Mouse (Mus musculus): ENCODE measurements around the gene Slc25a13. TPM values are rescaled to one million over a fixed set of nuclear protein-coding genes. Genes with fewer than 3 reads are reported as not detected.
"Not testable (repeated sequence)": the region's sequence is repeated elsewhere in the genome, so short reads cannot be mapped to it uniquely, and the experiment has no call there.

Slc25a13 gene
- polyA plus RNA-seq, 1 experiment = 0.16 TPM

DNA sequence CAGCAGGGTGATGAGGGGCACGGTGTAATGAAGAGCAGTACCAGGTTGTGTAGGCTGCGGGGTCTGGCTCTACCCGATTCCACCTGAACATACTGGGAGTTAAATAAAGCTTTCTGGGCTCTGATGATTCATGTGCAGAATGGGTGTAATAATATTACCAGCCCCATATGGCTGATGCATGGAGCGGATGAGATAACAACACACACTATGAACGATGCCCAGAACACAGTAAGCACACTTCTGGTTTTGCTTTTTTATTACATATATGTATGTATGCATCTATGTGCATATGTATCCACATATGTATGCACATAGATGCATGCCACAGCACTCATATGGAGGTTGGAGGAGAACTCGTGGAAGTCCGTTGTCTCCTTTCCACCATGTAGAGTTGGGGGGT lies 34.8 kb downstream of the Slc25a13 start:
- TF ChIP-seq GATA1 (IDR thresholded peaks at IDR 0.05; ENCODE audit: low read length) (no peak), TAL1 (IDR thresholded peaks at IDR 0.05; ENCODE audit: low read length) (no peak)
- peaks cover 22% of the 10 kb centered on the region; the same call in 1 of the 2 replicates for H3K36me3 ChIP-seq (ENCODE audit: control insufficient read depth)

DNA sequence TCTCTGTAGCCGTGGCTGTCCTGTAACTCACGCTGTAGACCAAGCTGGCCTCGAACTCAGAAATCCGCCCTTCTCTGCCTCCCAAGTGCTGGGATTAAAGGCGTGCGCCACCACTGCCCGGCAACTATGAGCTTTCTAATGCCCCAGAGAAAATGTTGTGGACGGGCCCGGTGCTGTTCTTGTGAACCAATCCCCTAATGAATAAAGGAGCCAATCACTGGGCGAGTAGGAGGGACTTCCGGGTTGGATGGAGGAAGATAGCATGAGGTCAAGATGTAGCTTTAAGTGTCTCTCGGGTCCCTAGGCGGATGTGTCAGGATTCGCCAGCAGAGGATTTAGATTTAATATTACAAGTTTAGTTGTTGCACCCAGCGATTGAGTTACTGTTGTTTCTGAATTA lies 38.6 kb downstream of the Slc25a13 start:
- H3K27me3 ChIP-seq (ENCODE audit: control insufficient read depth); H3K4me3 ChIP-seq (replicated peaks); H3K9me3 ChIP-seq (ENCODE audit: control insufficient read depth, low read length); H3K4me1 ChIP-seq (ENCODE audit: control insufficient read depth): not testable (repeated sequence)
- peaks cover 17% of the 10 kb centered on the region; the same call in 1 of the 2 replicates for H3K36me3 ChIP-seq (ENCODE audit: control insufficient read depth)

More for the DNA sequence above, 34.8 kb downstream of the Slc25a13 start:
- Histone ChIP-seq H3K4me3 (replicated peaks) (no peak overlapping the region), H3K4me1 (ENCODE audit: control insufficient read depth) (no peaks in the 10 kb centered on the region), H3K9me3 (ENCODE audit: control insufficient read depth, low read length) (no peaks in the 10 kb centered on the region), H3K27me3 (ENCODE audit: control insufficient read depth) (no peaks in the 10 kb centered on the region)

DNA sequence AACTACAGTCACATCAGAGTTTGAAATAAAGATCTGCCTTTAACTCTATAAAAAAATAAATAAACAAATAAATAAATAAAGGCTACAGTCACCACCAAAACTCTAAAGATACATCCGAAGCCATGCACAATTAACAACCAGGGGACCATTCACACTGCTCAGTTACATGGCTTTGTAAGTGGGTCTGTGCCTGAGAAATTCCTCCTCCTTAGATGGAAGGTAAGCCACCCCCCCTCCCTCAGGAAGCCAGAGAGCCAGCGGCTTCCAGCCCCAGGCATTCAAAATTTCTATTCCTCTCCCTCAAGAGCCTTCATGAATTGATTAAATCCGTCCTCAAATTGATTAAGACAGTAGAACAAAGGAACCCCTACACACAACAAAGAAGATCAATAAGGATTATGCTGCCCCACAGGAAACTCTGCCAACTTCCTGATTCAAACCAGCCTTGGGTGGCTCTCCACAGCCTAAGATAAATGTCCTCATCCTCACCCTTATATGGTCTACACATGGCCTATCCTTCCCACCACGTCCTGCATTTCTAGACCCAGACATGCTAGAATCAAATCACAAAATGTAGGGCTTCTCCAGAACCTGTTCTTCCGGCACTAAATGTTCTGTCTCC lies 41.5 kb downstream of the Slc25a13 start:
- TF ChIP-seq TAL1 (IDR thresholded peaks at IDR 0.05; ENCODE audit: low read length) = no peak
- TF ChIP-seq GATA1 (IDR thresholded peaks at IDR 0.05; ENCODE audit: low read length) = no peak
- Histone ChIP-seq H3K27me3 (ENCODE audit: control insufficient read depth) (no peaks in the 10 kb centered on the region), H3K36me3 (ENCODE audit: control insufficient read depth) (peaks cover 16% of the 10 kb centered on the region), H3K4me3 (replicated peaks) (no peak overlapping the region), H3K9me3 (ENCODE audit: control insufficient read depth, low read length) (peaks cover 3% of the 10 kb centered on the region; the same call in 1 of the 2 replicates), H3K4me1 (ENCODE audit: control insufficient read depth) (no peaks in the 10 kb centered on the region)

GRCm38 (mm10) chr6:6173935-6174561 lies 42.9 kb downstream of the Slc25a13 start:
- Histone ChIP-seq H3K4me1 (ENCODE audit: control insufficient read depth) (no peaks in the 10 kb centered on the region), H3K9me3 (ENCODE audit: control insufficient read depth, low read length) (peaks cover 3% of the 10 kb centered on the region; the same call in 1 of the 2 replicates), H3K27me3 (ENCODE audit: control insufficient read depth) (no peaks in the 10 kb centered on the region), H3K4me3 (replicated peaks) (no peak overlapping the region), H3K36me3 (ENCODE audit: control insufficient read depth) (peaks cover 12% of the 10 kb centered on the region)
- TF ChIP-seq GATA1 (IDR thresholded peaks at IDR 0.05; ENCODE audit: low read length) (no peak), TAL1 (IDR thresholded peaks at IDR 0.05; ENCODE audit: low read length) (no peak)

GRCm38 (mm10) chr6:6173166-6173934 lies 43.6 kb downstream of the Slc25a13 start:
- peaks cover 3% of the 10 kb centered on the region; the same call in 1 of the 2 replicates for H3K9me3 ChIP-seq (ENCODE audit: control insufficient read depth, low read length)
- no peaks in the 10 kb centered on the region for H3K4me1 ChIP-seq (ENCODE audit: control insufficient read depth)
- TF ChIP-seq GATA1 (IDR thresholded peaks at IDR 0.05; ENCODE audit: low read length) = no peak
- H3K4me3 ChIP-seq (replicated peaks) = no peak overlapping the region
- peaks cover 6% of the 10 kb centered on the region for H3K36me3 ChIP-seq (ENCODE audit: control insufficient read depth)
- no peaks in the 10 kb centered on the region for H3K27me3 ChIP-seq (ENCODE audit: control insufficient read depth)

DNA sequence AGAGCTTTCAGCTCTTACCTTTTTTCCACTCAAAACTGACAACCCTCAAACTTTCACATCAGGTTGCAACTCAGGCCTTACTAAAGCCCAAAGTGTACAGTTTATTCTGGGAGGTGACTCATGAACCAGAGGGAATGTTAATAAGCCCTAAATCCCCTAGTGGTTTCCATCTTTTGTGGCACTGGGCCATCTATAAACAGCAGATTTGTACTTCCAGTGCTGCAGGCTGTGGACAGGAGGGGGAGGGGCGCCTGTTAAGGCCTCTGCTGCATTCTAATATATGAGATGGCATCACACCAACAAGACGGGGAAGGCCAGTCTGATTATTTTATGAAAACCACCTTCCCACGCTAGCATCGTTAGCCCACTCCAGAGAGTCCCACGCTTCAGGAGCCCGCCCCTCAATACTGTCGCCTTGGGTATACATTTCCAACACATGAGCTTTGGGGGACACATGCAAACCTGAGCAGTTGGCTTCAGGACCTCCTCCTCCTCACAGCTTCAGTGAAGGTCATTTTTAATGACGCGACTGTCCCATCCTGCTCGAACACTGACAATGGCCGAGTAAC lies 48.3 kb downstream of the Slc25a13 start:
- TF ChIP-seq TAL1 (IDR thresholded peaks at IDR 0.05; ENCODE audit: low read length) (no peak), GATA1 (IDR thresholded peaks at IDR 0.05; ENCODE audit: low read length) (no peak)
- Histone ChIP-seq H3K4me3 (replicated peaks) (no peak overlapping the region), H3K36me3 (ENCODE audit: control insufficient read depth) (peaks cover 6% of the 10 kb centered on the region), H3K4me1 (ENCODE audit: control insufficient read depth) (no peaks in the 10 kb centered on the region), H3K27me3 (ENCODE audit: control insufficient read depth) (no peaks in the 10 kb centered on the region), H3K9me3 (ENCODE audit: control insufficient read depth, low read length) (peaks cover 3% of the 10 kb centered on the region; the same call in 1 of the 2 replicates)

- Histone ChIP-seq H3K4me3 (replicated peaks) (no peak overlapping the region), H3K27me3 (ENCODE audit: control insufficient read depth) (no peaks in the 10 kb centered on the region), H3K4me1 (ENCODE audit: control insufficient read depth) (no peaks in the 10 kb centered on the region), H3K9me3 (ENCODE audit: control insufficient read depth, low read length) (peaks cover 3% of the 10 kb centered on the region; the same call in 1 of the 2 replicates), H3K36me3 (ENCODE audit: control insufficient read depth) (peaks cover 6% of the 10 kb centered on the region)
- TF ChIP-seq GATA1 (IDR thresholded peaks at IDR 0.05; ENCODE audit: low read length) (no peak), TAL1 (IDR thresholded peaks at IDR 0.05; ENCODE audit: low read length) (no peak)
These were observed 49.4 kb downstream of the Slc25a13 start for GRCm38 (mm10) chr6:6167339-6168126.

GRCm38 (mm10) chr6:6162993-6163623 lies 53.9 kb downstream of the Slc25a13 start:
- H3K27me3 ChIP-seq (ENCODE audit: control insufficient read depth) = no peaks in the 10 kb centered on the region
- no peak for TF ChIP-seq GATA1 (IDR thresholded peaks at IDR 0.05; ENCODE audit: low read length)
- no peak for TF ChIP-seq TAL1 (IDR thresholded peaks at IDR 0.05; ENCODE audit: low read length)
- no peak overlapping the region for H3K4me3 ChIP-seq (replicated peaks)
- no peaks in the 10 kb centered on the region; the same call in 1 of the 2 replicates for H3K36me3 ChIP-seq (ENCODE audit: control insufficient read depth)
- H3K4me1 ChIP-seq (ENCODE audit: control insufficient read depth) = no peaks in the 10 kb centered on the region
- no peaks in the 10 kb centered on the region for H3K9me3 ChIP-seq (ENCODE audit: control insufficient read depth, low read length)

Data from erythroblast, embryonic 14.5 days (primary cell).